Mouse (Mus musculus): ENCODE measurements around the gene Mlxipl.

The Mlxipl gene

DNA sequence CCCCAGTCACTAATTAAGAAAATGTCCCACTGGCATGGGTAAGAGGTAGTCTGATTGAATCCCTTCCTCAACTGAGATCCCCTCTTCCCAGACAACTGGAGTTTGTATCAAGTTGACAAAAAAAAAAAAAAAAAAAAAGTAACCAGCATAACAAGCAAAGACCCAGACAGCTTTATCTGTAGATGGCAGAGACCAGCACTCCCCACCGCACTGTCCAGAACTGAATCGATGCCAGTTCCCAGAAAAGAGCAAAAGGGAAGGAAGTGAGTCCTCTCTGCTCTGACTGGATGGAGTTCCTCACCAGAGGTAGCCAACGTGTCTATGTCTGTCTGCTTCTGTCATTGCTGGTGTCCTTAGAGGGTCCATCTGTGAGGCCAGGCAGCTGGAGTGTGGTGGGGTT lies 55.8 kb downstream of the Mlxipl start:
- no peak for DNase-seq (ENCODE audit: low spot score in 2 of 2)

DNA sequence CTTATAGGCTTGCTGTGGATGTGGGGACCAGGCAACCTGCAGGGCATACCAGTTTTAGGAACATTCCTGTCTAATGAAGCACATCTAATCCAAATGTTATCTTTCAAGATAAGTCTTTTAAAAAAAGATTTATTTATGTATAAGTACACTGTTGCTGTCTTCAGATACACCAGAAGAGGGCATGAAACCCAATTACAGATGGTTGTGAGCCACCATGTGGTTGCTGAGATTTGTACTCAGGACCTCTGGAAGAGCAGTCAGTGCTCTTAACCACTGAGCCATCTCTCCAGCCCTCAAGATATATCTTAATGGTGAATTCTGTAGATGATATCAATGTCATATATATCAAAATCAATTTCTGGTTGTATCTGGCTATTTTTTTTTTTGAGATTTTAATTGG lies 56.3 kb downstream of the Mlxipl start:
- no peak for DNase-seq (ENCODE audit: low spot score in 2 of 2)

DNA sequence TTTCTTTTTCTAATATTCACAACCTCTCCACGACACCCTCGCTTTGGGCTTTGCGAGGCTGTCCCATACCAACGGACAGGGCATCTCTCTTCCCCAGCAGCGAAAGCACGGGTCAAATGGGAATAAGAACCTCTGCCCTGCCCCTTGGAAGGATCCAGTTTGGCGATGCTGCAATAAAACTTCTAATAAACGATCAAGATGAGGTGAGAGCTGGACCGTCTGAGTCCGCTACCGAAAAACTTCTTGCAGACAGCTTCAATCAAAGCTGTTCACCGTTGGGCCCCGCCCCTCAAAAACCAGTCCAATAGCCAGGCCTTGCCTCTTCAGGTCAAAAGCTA lies 59.0 kb downstream of the Mlxipl start:
- DNase-seq (ENCODE audit: low spot score in 2 of 2), result no peak

DNA sequence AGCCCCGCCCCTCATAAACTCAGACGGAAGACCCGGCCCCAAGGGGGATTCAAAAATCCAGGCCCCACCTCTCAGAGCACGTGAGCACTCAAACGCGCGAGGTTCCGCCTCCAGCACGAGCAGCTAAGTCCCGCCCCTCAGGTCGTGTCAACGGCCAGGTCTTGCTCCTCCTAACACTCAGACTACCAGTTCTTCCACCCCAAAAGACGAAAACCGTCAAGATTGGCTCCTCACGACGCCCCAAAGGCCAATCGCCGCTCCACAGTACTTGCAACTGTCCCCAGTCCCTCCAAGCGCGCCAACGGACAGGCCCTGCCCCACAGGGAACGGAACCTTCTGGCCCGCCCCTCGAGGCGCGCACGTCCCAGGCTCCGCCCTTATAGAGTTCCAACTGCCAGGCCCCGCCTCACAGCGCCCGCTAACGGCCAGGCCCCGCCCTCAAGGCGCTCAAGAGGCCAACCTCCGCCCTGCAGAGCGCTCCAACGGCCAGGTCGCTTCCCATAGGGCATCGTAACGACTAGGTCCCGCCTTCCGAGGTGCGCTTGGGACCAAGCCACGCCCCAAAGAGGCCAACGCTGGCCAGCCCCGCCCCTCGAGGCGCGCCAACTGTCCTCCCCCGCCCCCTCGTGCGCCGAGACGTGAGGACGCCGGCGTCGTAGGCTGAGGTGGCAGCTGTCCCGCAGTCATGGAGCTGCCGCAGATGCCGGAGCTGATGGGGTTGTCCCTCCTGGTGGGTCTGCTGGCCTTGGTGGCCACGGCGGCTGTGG lies 59.5 kb downstream of the Mlxipl start, which contains the start of gene Tbl2:
Gene Tbl2 (plus strand): TSS at position 605 of the 767 bp plus-strand sequence.
- peak; percentile 97 to 98 for DNase-seq (ENCODE audit: low spot score in 2 of 2)

DNA sequence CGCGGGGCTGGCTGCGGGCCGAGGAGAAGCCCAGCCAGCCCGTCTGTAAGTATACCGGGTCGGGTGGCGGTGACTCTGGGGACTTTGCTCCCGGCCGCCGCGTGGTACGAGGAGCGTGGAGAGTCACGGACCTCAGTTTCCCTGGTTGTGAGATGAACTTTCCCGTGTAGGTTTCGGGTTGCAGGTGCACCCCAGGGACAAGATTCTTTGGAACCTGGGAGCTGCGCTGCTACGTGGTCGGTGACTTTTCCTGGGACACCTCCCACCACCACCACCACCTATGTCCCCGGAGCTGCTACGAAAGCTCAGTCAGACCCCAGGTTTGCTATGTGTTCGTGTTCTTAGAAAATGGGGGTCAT lies 60.1 kb downstream of the Mlxipl start:
- no peak for DNase-seq (ENCODE audit: low spot score in 2 of 2)

DNA sequence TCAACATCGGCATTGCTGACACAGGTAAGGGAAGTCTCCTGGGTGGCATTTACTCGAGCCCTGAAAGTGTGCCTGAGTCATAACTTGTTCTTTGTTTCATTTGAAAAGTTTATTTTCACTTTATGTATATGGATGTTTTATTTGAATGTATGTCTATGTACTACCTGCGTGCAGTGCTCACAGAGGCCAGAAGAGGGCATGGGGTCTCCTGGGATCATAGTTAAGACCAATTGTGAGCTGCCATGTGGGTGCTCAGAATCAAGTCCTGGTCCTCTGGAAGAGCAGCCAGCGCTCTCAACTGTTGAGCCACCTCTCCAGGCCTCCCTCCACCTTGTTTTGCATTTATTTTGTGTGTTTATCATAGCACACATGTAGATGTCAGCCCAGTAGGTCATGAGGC lies 66.8 kb downstream of the Mlxipl start:
- no peak for DNase-seq (ENCODE audit: low spot score in 2 of 2)

DNA sequence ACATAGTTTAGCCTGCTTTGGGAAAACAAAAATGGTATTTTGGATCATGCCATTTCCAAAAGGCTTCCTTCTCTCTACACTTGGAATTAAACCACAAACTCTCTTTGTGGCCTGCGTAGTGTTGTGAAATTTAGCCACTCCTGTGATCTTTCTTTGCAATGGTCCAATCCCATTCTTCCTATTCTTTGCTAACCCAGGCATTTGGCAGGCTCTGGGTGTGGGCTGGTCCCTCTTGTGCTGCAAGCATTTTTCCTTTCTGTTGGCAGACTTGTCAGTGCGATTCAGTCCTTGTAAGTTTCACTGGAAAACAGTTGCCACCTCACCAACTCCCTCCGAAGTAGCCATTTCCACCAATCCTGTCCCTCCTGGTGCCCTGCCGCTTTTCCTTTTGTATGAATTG lies 71.5 kb downstream of the Mlxipl start:
- no peak for DNase-seq (ENCODE audit: low spot score in 2 of 2)

DNA sequence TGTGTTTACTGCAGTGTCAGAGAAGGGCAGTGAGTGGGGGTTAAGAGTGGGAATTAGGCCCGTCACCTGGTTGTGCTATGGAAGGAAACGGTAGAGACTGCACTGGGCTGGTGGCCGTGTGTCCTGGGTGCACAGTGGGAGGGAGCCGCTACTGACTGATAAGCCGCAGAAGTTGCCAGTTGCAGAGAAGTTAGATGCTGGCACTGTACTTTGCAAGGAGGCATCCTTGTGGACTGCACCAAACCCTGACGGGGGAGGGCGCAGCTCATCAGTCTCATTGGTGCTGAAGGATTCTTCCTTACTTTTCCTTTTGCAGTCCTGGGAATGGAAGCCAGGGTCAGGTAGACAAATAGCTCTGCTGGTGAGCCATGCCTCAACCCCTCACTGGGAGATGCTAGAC lies 72.0 kb downstream of the Mlxipl start:
- DNase-seq (ENCODE audit: low spot score in 2 of 2), result no peak

DNA sequence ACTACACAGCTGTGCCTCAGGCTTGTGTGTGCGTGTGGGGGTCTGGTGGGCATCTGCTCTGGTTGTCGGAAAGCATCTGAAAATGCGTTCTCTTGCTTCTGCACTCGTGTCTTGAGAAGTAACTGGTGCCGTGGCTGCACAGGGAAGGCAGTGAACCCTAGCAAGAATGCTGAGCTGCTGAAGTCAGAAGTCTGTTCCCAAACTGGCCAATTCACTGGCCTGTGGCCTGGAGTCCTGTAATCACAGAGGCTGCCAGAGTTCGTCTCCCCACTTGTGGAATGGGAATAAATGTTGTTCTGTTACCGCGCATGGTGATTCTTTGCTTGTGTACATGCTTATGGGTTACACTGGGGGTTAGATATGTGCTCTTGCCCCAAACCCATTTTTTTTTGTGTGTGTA lies 72.7 kb downstream of the Mlxipl start:
- DNase-seq (ENCODE audit: low spot score in 2 of 2), result no peak

DNA sequence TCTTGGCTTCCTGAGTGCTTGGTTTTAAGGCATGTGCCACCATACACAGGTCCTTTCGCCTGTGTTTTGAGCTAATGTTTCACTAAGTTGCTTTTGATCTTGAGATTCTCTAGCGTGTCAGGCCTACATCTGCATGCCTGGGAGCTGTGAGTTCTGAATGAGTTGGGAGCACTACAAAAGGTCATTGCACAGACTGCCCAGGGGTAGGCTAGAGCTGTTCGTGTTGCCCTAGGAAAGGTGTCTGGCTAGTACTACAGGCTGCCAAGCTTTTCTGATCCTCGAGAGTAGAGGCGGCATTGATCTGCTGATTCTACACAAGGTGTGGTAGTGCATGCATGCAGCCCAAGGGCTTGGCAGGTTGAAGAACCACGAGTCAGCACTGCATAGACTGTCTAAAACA lies 73.1 kb downstream of the Mlxipl start:
- DNase-seq (ENCODE audit: low spot score in 2 of 2), result no peak

DNA sequence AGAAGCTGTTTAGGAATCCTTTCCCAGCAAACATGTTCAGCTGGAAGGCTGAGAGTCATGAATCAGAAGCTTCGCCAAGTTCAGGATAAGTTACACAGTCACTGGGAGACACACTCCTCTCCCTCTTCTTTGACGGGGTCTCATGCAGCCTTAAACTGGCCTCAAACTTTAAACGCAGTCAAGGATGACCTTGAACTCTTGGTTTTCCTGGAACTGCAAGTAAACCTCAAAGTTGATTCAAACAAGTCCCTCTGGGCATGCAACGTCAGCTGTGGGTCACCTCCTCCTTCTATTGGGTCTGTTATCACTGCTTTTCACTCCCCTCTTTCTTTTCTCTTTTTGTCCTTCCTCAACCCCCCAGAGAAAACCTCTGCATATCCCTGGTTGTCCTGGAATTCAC lies 77.2 kb downstream of the Mlxipl start:
- no peak for DNase-seq (ENCODE audit: low spot score in 2 of 2)

DNA sequence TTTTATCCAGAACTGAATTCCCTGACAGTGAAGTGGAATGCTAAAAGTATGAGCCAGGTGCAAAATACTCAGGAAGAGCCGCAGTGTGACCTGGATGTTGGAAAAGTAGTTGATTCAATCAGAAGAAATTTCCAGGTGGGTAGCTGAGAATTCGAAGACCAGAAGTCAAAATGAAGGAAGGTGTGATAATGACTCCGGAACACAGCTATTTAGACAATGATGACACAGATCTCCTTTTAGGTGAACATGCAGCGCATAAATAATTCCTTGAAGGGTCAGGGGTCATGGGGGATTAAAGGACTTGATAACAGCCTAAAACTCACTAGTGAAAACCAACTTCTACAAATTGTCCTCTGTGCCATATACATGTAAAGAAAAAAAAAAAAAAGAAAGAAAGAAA lies 77.8 kb downstream of the Mlxipl start:
- DNase-seq (ENCODE audit: low spot score in 2 of 2), result no peak

DNA sequence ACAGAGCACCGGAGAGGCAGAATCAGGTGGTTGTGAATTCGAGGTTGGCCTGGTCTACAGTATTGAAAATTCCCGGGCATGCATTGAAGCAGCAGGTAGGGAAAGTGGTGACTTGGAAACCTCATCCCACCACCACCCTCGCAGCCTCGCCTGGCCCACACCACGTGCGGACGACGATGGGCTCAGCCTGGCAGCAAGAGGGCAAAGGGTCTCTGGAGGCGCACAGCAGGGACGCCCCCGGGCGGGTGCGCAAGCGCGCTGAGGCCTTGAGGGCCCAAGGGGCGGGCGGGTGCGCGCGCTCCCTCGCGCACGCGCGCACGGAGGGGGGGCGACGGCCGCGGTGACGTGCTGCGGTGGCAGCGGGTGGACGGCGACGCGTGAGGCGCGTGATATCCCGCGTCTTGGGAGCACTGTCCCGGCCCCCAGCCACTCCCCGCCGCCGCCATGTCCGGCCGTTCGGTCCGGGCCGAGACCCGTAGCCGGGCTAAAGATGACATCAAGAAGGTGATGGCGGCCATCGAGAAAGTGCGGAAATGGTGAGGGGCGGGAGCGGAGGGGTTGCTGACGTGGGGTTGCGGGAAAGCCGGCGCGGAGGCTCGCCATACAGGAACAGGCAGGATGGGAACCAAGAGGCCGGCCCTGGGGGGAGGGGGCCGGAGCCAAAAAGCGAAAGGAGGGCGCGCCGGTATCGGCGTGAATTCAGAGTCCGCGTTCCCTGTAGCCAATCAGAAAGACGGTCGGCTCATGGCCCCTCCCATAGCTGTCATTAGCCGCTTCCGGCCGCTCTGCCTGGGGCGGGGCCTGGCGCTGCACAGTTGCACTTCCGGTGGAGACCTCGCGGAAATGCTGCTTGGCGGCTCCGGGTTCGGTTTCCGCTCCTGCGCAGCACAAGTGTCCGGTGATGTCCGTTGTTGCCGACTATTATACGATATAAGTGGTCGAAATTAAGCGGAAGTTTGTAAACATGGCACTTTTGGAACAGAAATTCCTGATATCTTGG lies 78.7 kb downstream of the Mlxipl start, which contains the start of gene Bcl7b:
Gene Bcl7b (plus strand): TSS at position 221 of the 1,000 bp plus-strand sequence.
- DNase-seq (ENCODE audit: low spot score in 2 of 2), result peak; percentile 97

DNA sequence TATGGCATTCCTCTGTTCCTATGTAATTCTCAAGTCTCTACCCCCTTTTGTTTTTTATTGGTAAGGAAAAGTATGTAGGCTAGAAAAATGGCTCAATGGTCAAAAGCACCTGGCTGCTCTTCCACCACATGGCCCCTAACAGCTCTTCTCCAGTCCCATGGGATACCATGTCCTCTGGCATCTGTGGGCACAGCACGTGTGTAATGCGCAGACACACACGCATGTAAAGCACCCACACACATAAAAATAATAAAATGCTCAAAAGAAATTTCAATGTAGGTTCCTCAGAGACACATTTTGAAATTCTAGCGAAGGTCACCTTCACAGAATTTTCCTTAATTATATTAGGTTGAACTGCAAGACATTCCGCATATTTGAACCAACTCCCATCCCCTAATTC lies 79.8 kb downstream of the Mlxipl start:
- no peak for DNase-seq (ENCODE audit: low spot score in 2 of 2)

DNA sequence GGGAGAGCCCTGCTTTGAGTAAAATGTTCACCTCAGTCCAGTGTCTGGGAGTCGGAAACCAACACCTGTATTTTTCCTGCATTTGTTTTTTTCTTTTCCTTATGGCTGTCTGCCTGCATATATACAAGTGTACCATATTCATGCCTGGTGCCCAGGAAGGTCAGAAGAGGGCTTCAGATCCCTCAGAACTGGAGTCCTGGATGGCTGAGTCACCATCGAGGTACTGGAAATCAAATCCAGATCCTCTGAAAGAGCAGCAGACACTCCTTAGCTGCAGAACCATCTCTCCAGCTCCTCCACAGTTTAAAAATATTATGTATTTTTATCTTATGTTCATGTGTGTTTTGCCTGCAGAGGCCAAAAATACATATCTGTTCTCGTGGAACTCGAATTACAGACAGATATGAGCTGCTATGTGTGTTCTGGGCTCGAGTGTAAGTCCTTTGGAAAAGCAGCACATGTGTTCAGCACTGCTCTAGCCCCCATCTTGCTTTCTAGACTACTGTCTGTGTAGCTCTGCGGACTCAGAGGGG lies 82.1 kb downstream of the Mlxipl start:
- DNase-seq (ENCODE audit: low spot score in 2 of 2), result no peak

DNA sequence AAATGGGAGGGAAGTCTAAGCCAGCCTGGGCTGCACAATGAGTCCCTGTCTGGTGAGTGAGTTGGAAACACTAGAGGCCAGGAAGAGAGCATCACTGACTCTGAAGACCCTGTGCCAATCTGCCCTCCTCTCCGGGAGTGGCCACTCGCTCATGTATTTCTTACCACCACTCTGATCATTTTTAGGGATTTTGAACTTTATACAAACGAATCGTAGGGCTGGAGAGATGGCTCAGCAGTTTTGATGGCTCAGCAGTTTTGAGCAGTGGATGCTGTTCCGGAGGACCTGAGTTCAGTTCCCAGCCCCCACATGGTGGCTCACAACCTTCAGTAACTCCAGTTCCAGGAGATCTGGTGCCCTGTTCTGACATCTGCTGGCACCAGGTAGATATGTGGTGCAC lies 83.3 kb downstream of the Mlxipl start:
- no peak for DNase-seq (ENCODE audit: low spot score in 2 of 2)

DNA sequence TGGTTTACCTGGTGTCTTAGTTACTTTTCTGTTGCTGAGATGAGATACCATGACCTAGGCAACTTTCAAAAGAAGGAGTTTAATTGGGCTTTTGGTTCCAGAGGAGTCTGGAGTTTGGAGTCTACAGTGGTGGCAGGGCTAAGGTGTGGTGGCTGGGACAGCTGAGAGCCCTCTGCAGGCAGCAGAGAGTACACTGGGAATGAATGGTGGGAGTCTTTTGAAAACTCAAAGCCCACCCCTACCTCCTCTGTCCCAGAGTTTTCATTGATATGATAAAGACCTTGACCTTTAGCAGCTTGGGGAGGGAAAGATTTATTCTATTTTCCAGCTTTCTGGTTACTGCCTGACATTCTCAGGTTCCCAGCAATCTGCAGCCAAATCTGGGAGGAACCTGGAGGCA lies 85.4 kb downstream of the Mlxipl start:
- DNase-seq (ENCODE audit: low spot score in 2 of 2), result no peak

DNA sequence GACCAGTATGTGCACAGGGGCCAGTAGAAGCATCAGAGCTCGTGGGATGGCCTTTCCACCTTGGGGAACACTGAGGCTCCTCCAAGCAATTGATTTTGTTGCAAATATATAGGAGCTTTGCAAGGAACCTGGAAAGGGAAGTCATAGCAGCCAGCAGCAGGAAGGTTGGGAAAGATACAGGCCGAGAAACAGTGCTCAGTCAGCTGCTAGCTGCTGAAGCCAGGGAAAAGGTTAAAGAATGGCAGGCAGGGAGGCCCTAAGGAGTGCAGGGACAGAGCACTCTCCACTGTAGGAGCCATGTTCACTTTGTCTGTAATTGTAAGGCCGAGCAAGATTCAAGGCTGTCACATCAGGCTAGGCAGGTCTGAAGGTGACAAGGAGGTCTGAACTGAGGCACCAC lies 88.8 kb downstream of the Mlxipl start:
- DNase-seq (ENCODE audit: low spot score in 2 of 2), result no peak

DNA sequence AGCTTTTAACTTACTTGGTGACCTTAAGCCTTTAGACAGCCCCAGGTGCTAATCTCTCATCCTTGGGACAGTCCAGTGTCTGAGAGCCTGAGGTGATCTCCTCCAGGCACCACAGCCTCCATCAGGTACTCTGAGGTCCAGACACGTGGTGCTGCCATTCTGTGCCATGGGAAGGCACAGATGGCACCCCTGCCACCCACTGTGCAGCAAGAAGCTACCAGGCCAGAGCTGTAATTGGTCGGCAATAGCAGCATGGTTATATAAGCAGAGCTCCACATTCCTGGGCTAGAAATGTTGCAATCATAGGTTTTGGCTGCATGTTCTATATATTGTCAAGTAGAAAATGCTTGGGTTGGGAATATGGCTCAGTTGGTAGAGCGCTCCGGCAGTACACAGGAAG lies 89.3 kb downstream of the Mlxipl start:
- DNase-seq (ENCODE audit: low spot score in 2 of 2), result no peak

DNA sequence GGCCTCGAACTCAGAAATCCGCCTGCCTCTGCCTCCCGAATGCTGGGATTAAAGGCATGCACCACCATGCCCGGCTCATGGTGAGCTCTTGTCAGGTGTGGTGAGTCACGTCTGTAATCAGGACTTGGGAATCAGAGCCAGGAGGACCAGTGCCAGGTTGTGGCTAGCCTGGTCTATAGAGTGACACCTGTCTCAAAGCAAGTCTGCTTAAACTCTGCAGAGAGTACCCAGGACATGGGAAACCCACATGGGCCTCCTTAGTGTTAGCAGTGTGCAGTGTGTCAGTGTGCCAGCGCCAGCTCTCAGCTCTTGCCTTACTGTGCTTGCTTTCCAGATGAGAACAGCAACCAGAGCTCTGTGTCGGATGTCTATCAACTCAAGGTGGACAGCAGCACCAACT lies 89.9 kb downstream of the Mlxipl start:
- no peak for DNase-seq (ENCODE audit: low spot score in 2 of 2)

DNA sequence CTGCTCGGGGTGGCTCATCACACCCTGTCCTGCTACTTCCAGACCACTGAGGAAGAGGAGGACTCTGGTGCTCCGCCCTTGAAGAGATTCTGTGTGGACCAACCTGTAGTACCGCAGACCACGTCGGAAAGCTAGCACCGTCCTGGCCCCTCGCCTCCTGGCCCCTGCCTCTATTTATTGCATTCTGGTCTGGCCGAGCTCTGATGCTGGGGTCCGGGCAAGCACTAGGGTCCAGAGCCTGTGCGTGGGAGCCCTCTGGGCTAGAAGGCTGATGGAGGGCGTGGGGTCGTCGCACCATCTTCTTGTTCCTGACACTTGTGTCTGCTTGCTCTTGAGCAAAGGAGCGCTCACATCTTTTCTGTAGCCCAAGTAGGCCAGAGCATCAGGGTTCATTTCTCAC lies 91.1 kb downstream of the Mlxipl start:
- no peak for DNase-seq (ENCODE audit: low spot score in 2 of 2)

DNA sequence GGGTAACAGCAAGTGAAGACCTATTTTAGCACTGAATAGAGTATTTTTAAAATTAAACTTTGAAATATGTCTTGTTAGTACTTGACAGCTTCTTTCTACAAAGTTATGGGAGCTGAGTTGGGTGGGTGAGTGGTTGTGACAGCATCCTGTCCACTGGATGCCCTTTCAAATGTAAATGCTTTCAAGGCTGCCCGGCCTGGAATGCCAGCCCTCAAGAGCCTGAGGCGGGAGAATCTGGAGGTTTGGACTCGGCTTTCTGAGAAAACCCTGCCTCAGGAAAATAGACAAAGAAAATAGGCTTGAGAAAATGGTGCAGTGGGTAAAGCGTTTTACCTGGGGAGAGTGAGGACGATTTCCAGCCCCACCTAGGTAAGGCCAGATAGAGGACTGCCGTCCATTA lies 92.1 kb downstream of the Mlxipl start:
- DNase-seq (ENCODE audit: low spot score in 2 of 2), result no peak
